Mouse (Mus musculus) spleen, adult 18-20 months (tissue): ENCODE measurements around the gene Gm10282.
A peak's percentile ranks its signal among the peaks of the same experiment; 100 is the strongest.

Experiments used
- DNase-seq, 2 experiments: peaks; one replicate each; pipeline ENCODE4 v3.0.0; 2022; ENCODE audit warnings: mixed read lengths in 2 of 2

Gm10282 gene

DNA sequence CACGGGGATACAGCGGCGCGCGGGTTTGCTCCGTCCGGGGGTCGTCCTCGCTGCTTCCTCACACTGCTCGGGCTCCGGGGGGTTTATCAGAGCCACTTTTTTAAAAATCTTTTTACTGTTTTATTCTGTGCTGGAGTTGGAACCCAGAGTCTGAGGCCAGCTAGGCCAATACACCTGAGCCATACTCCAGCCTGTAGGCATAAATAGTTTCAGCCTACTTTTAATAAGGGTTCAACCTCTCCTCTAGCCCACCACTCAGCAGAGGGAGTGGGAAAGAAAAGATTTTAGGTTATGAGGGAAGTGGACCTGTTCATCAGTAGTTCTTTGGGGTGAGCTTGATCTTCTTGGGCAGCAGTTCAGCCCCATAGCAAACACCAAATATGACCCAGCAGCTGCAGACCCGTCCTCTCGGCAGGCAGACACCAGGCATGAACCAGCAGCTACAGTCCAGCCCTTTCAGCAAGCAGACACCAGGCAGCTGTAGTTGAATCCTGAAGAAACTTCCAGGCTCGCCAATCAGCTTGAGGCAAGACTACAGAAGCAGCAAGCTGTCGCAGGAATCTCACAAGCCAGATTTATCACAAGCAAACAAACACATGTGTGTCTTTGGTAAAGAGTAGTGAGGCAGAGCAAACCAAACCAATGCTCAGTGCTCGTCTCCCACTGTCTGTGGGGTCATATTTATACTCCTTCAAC is at the start of gene Gm10282:
Gene Gm10282 (minus strand): TSS at position 51 of the 696 bp plus-strand sequence.
- no peak for DNase-seq

DNA sequence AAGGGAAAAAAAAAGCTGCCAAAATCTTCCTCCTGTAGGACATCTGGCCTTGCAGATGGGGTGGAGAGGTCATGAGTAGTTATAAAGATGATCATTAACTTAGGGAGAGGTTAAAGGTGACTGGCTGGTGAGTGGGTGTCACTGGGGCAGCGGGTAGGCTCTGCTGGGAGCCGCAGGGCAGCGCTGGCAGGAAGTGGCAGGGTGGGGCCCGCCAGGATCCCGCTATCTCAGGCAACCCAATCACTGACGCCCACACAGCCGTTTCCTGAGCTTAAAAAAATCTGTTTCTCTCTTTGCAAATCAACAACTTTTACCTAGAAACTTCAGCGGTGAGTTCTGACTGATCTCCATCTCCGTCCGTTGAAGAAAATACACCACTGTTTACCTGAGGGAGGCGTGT is 49.2 kb upstream of the Gm10282 start:
- peak; percentile 73 to 80 for DNase-seq

DNA sequence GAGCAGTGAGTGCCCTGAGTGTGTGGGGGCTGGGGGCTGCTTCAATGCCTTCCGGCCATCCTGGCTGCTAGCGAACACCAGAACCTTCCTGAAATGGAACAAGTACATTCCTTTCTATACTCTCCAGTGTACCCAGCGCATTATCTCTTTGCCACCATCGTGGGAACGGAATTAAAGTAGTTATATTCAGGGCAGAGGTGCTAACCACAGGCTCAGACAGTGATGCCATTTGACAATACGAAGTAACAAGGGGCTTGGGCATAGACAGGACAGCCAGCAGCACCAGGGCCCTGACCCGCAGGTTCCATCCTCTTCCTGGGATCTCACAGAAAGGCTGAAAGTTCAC is 48.6 kb upstream of the Gm10282 start:
- DNase-seq, result no peak

DNA sequence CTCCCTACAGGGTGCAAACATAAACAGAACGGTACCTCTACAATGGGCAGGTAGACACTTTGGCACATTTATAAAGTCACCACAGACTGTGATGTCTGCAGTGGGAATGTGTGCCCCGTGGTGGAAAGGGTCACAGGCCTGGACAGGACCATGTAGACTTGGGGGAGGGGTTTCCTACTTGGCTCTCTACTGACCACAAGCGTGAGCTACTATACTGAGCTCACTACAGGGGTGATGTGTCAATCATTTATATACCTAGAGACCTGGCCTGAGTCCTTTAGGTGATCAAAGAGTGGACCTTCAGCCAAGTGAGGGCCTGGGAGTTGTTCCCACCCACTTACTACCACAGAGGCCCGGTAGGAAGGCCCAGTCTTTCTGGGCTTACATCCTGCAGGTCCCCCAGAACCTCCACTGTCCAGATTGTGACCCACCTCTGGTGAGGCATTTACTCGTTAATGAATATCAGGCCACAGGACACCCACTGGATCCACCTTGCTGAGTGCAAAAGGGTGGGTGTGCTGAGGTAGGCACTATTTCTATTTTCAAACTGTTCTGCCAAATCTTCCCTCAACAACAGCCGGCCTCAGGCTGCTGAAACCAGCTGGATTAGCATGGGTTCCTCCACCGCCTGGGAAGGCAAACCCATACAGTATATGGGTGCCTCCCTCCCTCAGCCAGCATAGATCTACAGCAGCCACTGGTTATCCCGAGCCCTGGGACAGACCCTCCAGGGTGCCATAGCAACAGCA is 48.1 kb upstream of the Gm10282 start:
- no peak for DNase-seq

DNA sequence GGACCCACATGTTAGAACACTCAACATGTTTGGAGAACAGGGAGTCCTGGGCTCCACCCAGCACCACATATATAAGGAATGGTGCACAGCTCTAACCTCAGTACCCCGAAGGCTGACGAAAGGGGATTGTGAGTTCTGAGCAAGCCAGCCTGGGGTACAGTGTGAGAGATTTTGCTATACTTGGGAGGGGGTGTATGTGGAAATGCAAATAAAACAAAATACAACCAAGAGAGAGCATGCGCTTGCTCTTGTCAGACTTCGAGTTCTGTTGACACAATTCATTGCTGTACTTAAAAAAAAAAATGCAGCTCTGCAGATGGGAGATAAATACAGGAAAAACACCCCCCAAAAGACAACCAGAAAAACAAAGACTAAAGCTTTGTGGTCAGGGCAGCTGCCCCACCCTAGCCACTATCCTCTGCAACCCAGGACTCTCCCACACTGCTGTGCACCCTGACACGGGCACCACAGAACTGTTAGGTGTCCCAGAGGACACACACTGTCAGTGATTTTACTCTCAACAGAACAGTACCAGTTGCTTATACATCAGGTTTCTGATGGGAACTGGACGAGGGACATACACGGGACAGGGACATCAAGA is 46.4 kb upstream of the Gm10282 start:
- no peak for DNase-seq

DNA sequence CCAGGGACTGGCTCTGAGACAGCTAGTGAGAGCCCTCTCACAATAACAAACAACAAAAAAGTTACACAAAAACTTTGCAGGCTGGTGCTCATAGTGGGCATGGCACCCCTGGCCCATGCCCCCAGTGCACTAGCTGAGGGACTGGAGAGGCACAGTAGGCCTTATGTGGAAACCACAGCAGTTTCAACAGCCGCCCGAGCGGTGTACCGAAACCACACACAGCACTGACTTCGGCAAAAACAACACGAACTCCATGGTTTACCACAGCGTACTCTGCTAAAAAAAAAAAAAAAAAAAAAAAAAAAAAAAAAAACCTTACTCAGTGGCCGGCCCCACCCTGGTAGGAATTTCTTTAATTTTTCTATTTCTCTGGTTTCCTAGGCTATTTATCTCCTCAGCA is 45.7 kb upstream of the Gm10282 start:
- DNase-seq, result peak; percentile 66 to 81

DNA sequence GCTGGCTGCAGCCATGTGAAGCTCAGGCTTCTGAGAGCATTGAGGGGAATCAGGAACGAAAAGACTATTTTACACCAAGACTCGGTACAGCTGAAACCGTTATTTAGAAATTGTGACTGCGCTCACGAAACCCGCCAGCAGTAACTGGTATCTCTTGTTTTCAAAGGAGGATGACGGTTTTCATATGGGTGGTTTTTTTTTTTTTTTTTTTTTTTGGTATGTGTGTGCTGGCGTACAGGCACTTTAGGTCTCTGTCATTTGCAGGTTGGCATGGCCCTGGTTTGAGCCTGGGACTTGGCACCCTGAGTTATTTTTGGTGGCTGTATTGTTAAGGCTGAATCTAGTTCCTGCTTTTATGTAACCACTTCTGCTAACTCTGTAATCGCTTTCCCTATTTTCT is 44.8 kb upstream of the Gm10282 start:
- DNase-seq, result no peak

DNA sequence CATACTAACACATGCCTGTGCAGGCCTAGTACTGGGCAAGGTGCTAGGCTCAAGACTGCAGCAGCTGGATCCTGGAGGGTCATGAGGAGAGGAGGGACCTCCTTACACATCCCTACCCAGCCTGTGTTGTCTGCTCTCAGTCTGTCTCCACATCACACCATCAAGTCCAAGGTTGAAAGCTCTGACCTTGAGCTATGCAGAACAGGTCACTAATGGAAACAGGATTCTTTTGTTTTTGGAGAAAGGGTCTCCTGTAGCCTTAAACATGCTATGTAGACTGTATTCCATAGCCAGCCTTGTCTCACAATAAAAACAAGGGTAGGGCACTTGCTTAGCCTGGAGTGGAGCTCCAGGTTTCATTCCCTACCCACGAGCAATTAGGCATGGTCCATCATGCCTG is 43.9 kb upstream of the Gm10282 start:
- no peak for DNase-seq

DNA sequence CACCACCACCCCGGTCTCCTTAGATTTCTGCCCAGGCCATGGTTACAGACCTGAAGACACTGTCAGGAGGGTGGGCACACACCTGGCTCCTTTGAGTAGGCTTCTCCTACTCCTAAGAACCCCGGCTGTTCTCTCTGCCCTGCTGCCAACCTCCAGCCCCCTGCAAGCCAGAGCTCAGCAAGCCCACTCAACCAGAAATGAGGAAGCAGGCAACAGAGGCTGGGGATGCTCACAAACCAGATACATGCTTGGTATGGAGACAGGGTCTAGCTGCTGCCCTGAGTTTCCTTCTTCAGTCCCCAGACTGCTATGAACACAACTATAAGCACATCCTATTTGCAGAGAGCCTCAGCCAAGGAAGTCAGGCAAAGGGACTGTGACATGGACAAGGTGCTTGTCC is 43.1 kb upstream of the Gm10282 start:
- DNase-seq, result no peak

DNA sequence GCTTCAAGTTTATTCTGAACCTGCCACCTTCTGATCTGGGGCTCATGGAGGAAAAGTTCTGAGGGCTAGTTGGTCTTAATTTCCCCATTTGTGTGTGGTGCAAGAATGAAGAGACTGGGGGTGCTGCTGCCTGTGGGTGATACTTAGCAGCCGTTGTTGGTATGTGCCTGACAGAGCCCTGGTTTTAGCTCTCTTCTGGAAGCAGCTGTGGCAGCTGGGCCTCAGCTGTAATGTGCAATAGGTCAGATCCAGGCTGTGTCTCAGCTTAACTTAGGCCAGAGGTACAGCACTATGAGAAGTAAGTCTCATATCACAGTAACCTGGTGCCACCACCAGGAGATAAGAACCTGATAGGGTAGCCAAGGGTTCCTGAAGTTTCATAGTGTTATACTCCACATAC is 42.5 kb upstream of the Gm10282 start:
- no peak for DNase-seq

DNA sequence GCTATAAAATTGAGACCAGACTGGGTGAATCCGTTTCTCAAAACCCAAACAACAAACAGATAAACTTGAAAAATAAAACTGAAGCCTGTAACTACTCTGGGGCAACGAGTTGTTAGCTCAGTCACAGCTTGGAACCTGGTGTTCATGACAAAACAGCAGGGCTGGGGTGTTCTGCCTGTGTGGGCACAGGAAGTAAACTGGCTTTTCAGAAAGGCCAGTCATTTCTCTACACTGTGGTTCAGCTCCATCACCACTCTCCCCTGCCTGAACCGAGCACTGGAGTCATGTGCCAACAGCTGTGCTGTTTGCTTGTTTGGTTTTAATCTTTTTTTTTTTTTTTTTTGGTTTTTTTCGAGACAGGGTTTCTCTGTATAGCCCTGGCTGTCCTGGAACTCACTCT is 38.7 kb upstream of the Gm10282 start:
- peak in 1 of 2 experiments; percentile 41 for DNase-seq

DNA sequence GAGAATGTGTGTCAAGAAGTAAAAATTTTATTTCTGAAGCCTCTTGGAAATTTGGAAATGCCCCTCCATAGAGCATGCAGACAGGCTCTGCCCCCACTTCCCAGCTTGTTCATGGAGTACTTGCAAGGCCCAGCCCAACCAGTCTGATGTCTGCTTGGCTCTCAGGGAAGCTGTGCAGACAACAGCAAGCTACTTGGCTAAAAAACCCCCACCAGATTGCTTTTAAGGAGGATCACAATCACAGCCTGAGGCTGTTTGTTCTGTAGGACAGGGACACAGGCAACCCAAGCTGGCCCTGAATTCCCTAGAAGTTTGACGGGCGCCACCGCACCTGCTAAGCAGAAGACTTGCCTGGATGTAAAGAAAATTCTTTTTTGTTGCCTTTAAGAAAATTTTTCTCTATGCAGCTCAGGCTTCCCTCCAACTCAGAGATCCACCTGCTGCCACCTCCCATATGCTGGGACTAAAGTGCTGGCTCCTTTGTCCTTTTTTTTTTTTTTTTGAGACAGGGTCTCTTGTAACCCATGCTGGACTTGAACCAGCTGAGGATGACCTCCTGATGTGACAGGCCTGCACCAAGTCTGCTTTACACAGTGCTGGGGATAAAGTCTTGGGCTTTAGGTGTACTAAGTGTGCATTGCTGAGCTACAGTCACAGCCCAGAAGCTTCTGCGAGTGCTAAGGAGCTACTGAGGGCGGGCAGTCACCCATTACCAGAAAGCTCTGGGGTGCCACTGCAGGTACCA is 37.7 kb upstream of the Gm10282 start:
- DNase-seq, result no peak

DNA sequence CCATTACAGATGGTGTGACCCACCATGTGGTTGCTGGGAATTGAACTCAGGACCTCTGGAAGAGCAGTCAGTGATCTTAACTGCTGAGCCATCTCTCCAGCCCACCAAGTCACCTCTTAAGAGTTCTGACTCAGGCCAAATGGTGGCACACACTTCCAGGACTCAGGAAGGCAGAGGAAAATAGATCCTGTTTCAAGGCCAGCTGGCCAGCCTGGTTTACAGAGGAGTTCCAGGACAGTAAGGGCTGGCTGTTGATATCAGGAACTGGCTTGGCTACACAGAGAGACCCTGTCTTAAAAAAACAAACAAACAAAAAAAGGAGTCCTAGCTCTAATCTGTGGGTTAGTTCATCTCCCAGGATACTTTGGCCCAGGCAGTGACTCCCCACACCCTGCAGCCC is 32.0 kb upstream of the Gm10282 start:
- DNase-seq, result no peak

DNA sequence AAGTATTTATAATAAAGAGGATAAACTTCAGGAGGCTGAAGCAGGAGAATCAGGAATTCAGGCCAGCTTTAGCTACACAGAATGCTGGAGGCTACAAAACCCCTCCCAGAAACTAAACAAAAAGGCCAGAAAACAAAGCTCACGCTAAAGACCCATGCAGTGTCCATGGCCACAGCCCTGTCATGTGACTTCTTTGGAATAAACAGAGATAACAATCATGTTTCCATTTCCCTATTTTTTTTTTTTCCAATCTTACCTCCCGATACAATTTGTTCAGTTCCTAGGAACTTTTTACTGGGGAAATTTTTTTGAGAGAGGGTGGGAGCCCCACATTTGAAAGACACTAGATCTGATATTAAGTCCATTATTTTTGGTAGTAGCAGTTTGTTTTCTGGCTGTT is 31.2 kb upstream of the Gm10282 start:
- DNase-seq, result no peak

DNA sequence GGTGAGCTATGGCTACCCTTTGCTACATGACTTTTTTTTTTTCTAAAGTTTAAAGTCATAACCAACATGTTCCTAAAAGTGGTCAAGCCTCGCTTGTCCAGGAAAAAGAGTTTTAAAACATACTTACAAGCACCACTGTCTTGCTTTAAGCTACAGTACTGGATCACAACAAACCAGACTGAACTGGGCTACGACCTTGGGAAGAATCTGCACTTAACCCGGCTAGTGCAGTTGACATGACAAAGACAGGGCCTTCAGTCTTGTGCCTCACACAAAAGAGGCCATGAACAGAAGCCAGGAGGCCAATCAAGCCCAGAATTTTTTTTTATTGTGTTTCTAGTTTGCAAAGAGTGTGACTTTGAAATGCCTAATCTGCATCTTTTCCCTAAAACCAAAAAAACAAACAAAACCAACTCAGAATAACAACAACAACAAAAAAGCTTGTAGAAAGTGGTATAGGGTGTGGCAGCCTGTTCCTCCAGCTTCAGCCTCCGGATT is 29.1 kb upstream of the Gm10282 start:
- no peak for DNase-seq

DNA sequence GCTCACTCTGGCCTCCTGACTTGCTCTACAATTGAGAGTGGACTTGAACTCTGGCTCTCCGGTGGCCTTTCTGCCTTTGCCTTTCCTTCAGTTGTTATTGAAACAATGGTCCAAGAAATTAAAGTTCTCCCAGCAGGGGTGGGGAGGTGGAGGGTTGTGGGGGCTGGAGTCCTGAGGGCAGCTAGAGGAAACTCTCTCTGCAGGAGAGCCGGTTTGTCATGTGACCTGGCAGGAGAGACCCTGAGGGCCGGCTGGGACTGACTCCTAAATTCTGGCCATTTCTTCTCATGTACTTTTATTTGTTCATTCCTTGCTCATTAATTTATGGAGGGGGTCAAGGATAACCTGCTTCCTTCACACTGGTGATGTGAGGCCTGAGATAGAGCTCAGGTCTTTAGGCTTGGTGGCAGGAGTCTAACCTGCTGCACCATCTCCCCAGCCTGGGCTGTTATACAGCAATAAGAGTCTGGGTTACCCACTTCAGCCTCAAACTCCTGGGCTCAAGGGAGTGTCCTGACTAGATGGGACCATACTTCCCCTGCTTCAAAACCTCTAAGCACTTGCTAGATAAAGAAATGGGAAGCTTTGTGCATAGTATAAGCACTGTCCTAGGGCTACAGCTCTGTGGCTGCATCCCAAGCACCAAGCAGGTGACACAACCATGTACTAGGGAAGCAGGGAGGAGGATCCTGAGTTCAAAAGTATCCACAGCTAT is 28.5 kb upstream of the Gm10282 start:
- no peak for DNase-seq

DNA sequence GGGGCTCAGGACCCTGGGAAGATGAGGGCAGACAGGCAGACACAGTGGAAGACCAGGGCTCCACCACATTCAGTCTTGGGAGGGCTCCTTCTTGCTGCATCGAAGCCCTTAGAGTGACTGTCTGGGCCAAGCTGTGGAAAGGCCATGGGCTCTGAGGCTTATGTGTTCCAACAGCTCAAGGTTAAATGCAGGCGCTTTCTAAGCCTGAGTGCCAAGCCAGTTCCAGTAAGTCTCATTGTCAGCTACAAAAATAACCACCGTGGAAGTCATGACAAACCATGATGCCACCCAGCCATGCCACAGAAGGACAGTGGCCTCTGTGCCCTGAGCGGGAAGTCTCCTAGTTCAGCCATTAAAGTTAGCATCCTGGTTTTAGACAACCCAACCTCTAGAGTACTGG is 26.6 kb upstream of the Gm10282 start:
- DNase-seq, result no peak

DNA sequence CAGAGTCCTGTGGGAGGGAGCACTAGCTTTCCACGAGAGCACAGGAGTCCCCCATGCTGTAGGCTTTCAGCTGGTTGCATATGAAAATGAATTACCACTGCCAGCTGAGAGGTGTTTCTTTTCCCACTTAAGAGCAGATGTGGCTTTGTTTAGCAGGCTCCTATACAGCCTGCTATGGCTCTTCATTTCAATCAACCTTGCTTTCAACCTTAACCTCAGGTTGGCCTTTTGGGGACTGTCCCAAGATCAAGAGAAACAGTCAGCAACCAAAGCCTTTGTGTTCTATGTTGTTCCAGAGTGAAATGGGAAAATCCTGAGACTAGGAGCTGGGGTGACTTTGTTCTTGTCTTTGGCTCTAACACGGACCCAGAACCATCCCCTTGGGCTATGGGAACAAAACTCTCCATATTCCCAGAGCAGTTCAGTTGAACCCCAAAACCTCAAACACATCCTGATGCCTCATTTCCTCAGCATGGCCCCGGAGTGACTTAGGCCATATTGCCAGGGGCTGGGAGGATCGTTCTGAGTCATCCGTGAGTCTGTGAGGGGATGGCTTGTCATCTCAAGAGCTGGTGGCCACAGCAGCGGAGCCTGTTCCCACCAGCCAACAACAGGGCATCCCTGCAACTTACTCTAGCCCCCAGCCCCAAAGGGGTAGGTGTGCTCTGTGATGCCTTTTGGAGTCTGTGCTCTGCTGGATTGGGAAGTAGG is 25.9 kb upstream of the Gm10282 start:
- no peak for DNase-seq

DNA sequence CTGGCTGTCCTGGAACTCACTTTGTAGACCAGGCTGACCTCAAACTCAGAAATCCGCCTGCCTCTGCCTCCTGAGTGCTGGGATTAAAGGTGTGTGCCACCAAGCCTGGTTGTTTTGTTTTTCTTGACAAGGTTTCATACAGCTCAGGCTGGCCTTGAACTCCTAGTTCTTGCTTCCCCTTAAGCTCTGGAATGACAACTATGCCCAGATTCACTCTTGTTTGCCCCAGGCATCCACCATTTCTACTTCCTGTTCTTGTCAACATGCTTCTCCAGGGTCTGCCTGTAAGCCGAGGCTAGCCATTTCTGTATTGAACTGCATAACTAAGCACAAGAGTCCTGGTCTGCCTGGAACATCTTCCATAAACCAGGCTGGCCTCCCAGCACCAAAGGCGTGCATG is 24.1 kb upstream of the Gm10282 start:
- DNase-seq, result no peak

DNA sequence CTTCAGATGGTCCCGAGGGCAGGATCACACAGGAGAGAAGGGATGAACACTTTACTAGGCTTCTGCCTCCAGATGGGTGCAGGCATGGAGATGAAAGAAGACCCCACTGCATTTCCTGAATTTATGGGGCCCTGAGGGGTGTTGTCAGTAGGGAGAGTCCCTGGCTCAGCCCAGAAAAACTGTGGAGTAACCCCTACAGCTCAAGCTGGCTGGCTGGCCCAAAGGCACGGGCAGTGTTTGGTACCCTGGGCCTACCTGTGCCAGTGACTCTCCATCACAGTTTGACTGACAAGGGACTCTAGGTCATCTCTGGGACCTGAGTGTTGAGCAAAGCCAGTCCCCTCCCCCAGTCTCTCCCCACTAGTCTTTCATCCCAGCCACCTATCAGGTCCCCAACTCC is 19.6 kb upstream of the Gm10282 start:
- no peak for DNase-seq

DNA sequence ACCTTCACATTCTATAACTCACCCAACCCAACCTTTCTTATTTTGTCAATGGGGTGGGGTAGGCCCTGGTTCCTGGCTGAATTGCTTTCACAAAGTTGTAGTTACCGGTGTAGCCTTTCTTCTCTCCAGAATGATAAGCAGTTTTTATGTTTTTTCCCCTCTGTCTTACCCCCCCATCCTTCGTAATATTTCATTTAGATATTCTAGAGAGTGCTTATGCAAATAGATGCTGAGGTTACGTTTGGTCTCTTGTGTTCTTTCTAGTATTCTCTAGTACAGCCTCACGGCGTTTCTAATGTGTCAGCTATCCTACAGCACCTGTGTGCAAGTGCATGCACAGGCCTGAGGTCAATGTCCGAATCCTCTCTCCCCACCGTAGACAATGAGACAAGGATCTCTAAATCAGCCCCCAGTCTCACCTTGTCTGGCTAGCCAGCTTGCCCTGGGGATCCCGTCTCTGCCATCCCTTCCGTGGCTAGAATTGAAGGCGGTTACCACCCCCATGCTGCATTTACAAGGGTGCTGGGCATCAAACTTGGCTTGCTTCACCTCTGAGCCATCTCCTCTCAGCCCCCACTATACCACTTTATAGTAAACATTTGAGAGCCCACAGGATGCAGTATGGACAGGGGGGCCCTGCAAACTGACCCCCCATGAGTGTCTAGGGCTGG is 19.1 kb upstream of the Gm10282 start:
- no peak for DNase-seq
